Mouse (Mus musculus) limb, embryonic 14.5 days (tissue): ENCODE results near the gene Exd2. TPM values are rescaled to one million over a fixed set of nuclear protein-coding genes. Genes with fewer than 3 reads are reported as not detected.

Source experiments
- ATAC-seq: fragments of 200-750 bp; cut with Nextera tagmentation; 2 replicates; pipeline ENCODE4 v1.8.0; 2017; ENCODE audit warnings: low read depth, moderate number of reproducible peaks, moderate TSS enrichment; ENCODE audit not compliant: low FRiP score
- DNase-seq: peaks from one replicate; pipeline ENCODE4 v3.0.0-alpha.2; 2015; ENCODE audit warnings: low spot score
- H3K27ac ChIP-seq: fragments of 300-500 bp; sonication (generic); replicated peaks from 2 replicates; pipeline ENCODE4 v1.5.1; 2014; ENCODE audit warnings: low read depth, mild to moderate bottlenecking, low read length, moderate library complexity, mixed read lengths
- H3K27me3 ChIP-seq: fragments of 300-500 bp; sonication (generic); 2 replicates; pipeline ENCODE4 v1.6.1; 2014; ENCODE audit warnings: low read length, mixed read lengths; ENCODE audit not compliant: control insufficient read depth, insufficient read depth
- H3K36me3 ChIP-seq: fragments of 300-500 bp; sonication (generic); 2 replicates; pipeline ENCODE4 v1.6.1; 2014; ENCODE audit warnings: mild to moderate bottlenecking, low read length, moderate library complexity, mixed read lengths; ENCODE audit not compliant: control insufficient read depth, insufficient read depth
- H3K4me1 ChIP-seq: fragments of 300-500 bp; sonication (generic); 2 replicates; pipeline ENCODE4 v1.6.1; 2014; ENCODE audit warnings: antibody characterized with exemption, low read length, mixed read lengths; ENCODE audit not compliant: control insufficient read depth, insufficient read depth
- H3K4me2 ChIP-seq: fragments of 300-500 bp; sonication (generic); replicated peaks from 2 replicates; pipeline ENCODE4 v1.6.1; 2014; ENCODE audit warnings: low read depth, mild to moderate bottlenecking, low read length, moderate library complexity; ENCODE audit not compliant: severe bottlenecking
- H3K4me3 ChIP-seq: fragments of 300-500 bp; sonication (generic); replicated peaks from 2 replicates; pipeline ENCODE4 v1.5.1; 2014; ENCODE audit warnings: low read length
- H3K9ac ChIP-seq: fragments of 300-500 bp; sonication (generic); 2 replicates; pipeline ENCODE4 v1.6.1; 2014; ENCODE audit warnings: mild to moderate bottlenecking, low read depth, low read length, moderate library complexity; ENCODE audit not compliant: severe bottlenecking
- H3K9me3 ChIP-seq: fragments of 300-500 bp; sonication (generic); 2 replicates; pipeline ENCODE4 v1.6.1; 2016; ENCODE audit warnings: low read length; ENCODE audit not compliant: control insufficient read depth
- POLR2A ChIP-seq: fragments of 200-500 bp; IDR thresholded peaks from 2 replicates; pipeline ENCODE4 v1.8.0; 2012; ENCODE audit warnings: inconsistent platforms, mild to moderate bottlenecking, moderate library complexity, borderline replicate concordance; ENCODE audit not compliant: insufficient read depth, insufficient read length; ENCODE audit errors: extremely low read depth
- WGBS: fragments of 180-500 bp; shearing (Covaris S2); extraction: QIAGEN DNeasy Blood & Tissue Kit; methylation state at CpG from one replicate; pipeline ENCODE4 v1.1.7; 2014; 5-methylcytosine and 5-hydroxymethylcytosine counted together
- polyA plus RNA-seq, 2 experiments: library from polyadenylated mRNA; depleted of rRNA in 1 of 2; stranded (reverse) in 1 of 2; unstranded in 1 of 2; fragments of >200 nt; fragmentation: Nextera tagmentation in 1 of 2; extraction: Ambion mirVana in 1 of 2; gene quantifications; 2 replicates each; pipeline versions ENCODE4 v1.2.1 to v1.2.3; 2012 to 2014

Exd2 gene
- polyA plus RNA-seq, 2 experiments: 22.8 to 30.5 TPM

- H3K4me3 ChIP-seq: no peak overlapping the region
- no peaks in the 10 kb centered on the region for H3K27me3 ChIP-seq
- no peak overlapping the region for H3K4me2 ChIP-seq
- WGBS: 83% methylated on average over 2 of the region's 2 CpGs
- TF ChIP-seq POLR2A: no peak
- H3K27ac ChIP-seq: no peak overlapping the region
- no peak overlapping the region for H3K9ac ChIP-seq
- H3K4me1 ChIP-seq: no peaks in the 10 kb centered on the region
- no peaks in the 10 kb centered on the region for H3K36me3 ChIP-seq
- DNase-seq: no peak
- no peak for ATAC-seq
- no peaks in the 10 kb centered on the region for H3K9me3 ChIP-seq
These were observed 7.3 kb downstream of the Exd2 start for GRCm38 (mm10) chr12:80470206-80470605.

GRCm38 (mm10) chr12:80471926-80472325, 9.0 kb downstream of the Exd2 start:
- no peak for TF ChIP-seq POLR2A
- no peak overlapping the region for H3K27ac ChIP-seq
- DNase-seq (no peak), ATAC-seq (no peak)
- H3K9ac ChIP-seq: no peak overlapping the region
- no peak overlapping the region for H3K4me2 ChIP-seq
- H3K4me1 ChIP-seq: no peaks in the 10 kb centered on the region
- no peak overlapping the region for H3K4me3 ChIP-seq
- no peaks in the 10 kb centered on the region for H3K9me3 ChIP-seq
- H3K36me3 ChIP-seq: peaks cover 5% of the 10 kb centered on the region; the same call in 1 of the 2 replicates
- no peaks in the 10 kb centered on the region for H3K27me3 ChIP-seq
- 71% methylated on average over 4 of the region's 4 CpGs for WGBS

DNA sequence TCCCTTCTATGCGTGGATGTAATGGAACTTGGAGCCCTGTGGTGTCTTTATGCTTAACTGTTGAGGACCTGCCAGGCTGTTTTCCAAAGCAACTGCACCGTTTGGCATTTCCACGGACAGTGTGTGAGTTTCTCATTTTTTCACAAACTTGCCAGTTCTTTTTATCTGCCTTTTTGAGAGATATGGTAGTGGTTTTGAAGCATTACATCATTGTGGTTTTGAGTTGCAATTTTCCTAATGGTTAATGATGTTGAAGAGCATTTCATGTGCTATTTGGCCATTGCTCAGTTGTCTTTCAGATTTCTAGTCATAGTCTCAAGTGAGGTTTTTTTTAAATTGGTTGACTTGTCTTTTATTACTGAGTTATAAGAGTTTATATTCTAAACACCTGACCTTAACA, 10.8 kb downstream of the Exd2 start:
- TF ChIP-seq POLR2A: no peak
- no peak overlapping the region for H3K27ac ChIP-seq
- H3K36me3 ChIP-seq: peaks cover 7% of the 10 kb centered on the region
- ATAC-seq (no peak), DNase-seq (no peak)
- WGBS: 90% methylated on average over 3 of the region's 3 CpGs
- no peaks in the 10 kb centered on the region for H3K4me1 ChIP-seq
- no peaks in the 10 kb centered on the region for H3K9me3 ChIP-seq
- H3K9ac ChIP-seq: no peak overlapping the region
- no peak overlapping the region for H3K4me2 ChIP-seq
- H3K27me3 ChIP-seq: no peaks in the 10 kb centered on the region
- no peak overlapping the region for H3K4me3 ChIP-seq

DNA sequence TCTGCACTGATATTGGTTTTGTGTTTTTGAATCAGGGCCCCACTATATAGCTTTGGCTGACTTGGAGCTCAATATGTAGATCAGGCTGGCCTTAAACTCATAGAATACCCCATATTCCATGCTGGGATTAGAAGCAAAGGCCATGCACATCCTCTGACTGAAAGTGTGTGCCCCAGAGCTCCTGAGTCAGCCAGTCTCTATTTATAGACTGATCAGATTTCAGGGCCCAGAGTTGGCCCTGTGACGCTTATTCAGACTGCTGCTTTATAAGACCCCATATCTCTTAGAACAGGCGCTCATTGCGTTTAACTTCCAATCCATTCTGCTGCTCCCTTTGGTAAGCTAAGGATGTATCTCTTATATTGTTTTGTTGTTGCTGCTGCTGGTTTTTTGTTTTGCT, 17.1 kb downstream of the Exd2 start:
- Histone ChIP-seq H3K9ac (no peak overlapping the region), H3K27ac (no peak overlapping the region), H3K9me3 (no peaks in the 10 kb centered on the region), H3K27me3 (no peaks in the 10 kb centered on the region), H3K4me1 (no peaks in the 10 kb centered on the region), H3K36me3 (peaks cover 22% of the 10 kb centered on the region), H3K4me2 (no peak overlapping the region), H3K4me3 (no peak overlapping the region)
- ATAC-seq (no peak), DNase-seq (no peak)
- no peak for TF ChIP-seq POLR2A
- WGBS: 80% methylated on average over 3 of the region's 3 CpGs

- H3K4me3 ChIP-seq: no peak overlapping the region
These were observed 20.5 kb downstream of the Exd2 start for GRCm38 (mm10) chr12:80483397-80483796.

GRCm38 (mm10) chr12:80493311-80493710, 30.4 kb downstream of the Exd2 start:
- ATAC-seq: no peak
- peaks cover 45% of the 10 kb centered on the region for H3K36me3 ChIP-seq

More at GRCm38 (mm10) chr12:80483397-80483796, 20.5 kb downstream of the Exd2 start:
- DNase-seq (no peak), ATAC-seq (no peak)
- Histone ChIP-seq H3K9me3 (no peaks in the 10 kb centered on the region), H3K27ac (no peak overlapping the region), H3K4me1 (no peaks in the 10 kb centered on the region), H3K27me3 (no peaks in the 10 kb centered on the region), H3K9ac (no peak overlapping the region), H3K4me2 (no peak overlapping the region), H3K36me3 (peaks cover 29% of the 10 kb centered on the region)
- no peak for TF ChIP-seq POLR2A
- 87% methylated on average over 3 of the region's 3 CpGs for WGBS

More at GRCm38 (mm10) chr12:80493311-80493710, 30.4 kb downstream of the Exd2 start:
- DNase-seq: no peak
- Histone ChIP-seq H3K9me3 (no peaks in the 10 kb centered on the region), H3K9ac (no peak overlapping the region), H3K27me3 (no peaks in the 10 kb centered on the region), H3K4me2 (no peak overlapping the region), H3K4me3 (no peak overlapping the region), H3K4me1 (no peaks in the 10 kb centered on the region), H3K27ac (no peak overlapping the region)
- WGBS: 91% methylated on average over 5 of the region's 5 CpGs
- no peak for TF ChIP-seq POLR2A
